9 mouse cellular contexts compared by ENCODE assay signal in genomic region chr4:70220277-70221180, GRCm38 (mm10).
DNase-seq lines count a peak whose midpoint lies in the region; ATAC-seq and TF ChIP-seq lines count a peak whose summit lies in the region.
"Had no signal": no experiment of that assay in that cellular context is flagged by ENCODE, and none has a peak within 500 bp of the region (broad histone marks: within the 10 kb centered on the region; RNA-seq: fewer than 3 reads in every experiment).

No protein-coding gene starts in this region.

- peaks cover 37% of the 10 kb centered on the region for H3K36me3 ChIP-seq in heart, embryonic 10.5 days
- peaks cover 29% of the 10 kb centered on the region for H3K36me3 ChIP-seq in kidney, embryonic 14.5 days (ENCODE audit: control insufficient read depth, insufficient read depth, low read length)
- peaks cover 4% of the 10 kb centered on the region; the same call in 1 of the 2 replicates for H3K36me3 ChIP-seq in liver, postnatal 0 days (replicated peaks; ENCODE audit: insufficient read depth, low read length)

- TF ChIP-seq CTCF in Patski (IDR thresholded peaks at IDR 0.05) = no peak
- no peak for TF ChIP-seq CTCF in liver, postnatal 0 days (IDR thresholded peaks at IDR 0.05; ENCODE audit: low read depth)

- intact Hi-C loops in gastrocnemius, postnatal 14 days (cut with DNase I; ENCODE audit: low total_unique reads) = no loop called here

- peak; percentile 98 for DNase-seq in heart, adult 11 months
- no peak for DNase-seq in heart, embryonic 10.5 days (ENCODE audit: low spot score)
- peak; percentile 25 for DNase-seq in Patski (ENCODE audit: low read depth, low spot score)
- DNase-seq in gastrocnemius, postnatal 14 days = peak; percentile 55
- peak; percentile 22 for DNase-seq in liver, postnatal 0 days
- no peak for DNase-seq in embryo, embryonic 11 days
- no peak for DNase-seq in cerebellum, adult 11 months

- ATAC-seq in Patski = peak; percentile 65
- peak; percentile 77 for ATAC-seq in kidney, embryonic 14.5 days (ENCODE audit: low FRiP score, low TSS enrichment)
- peak; percentile 88 for ATAC-seq in liver, postnatal 0 days

- in situ Hi-C loops in Patski (cut with MboI; ENCODE audit: low pct_unique_long_range_greater_than_20kb) = no loop called here

- H3K27me3 ChIP-seq in heart, embryonic 10.5 days (ENCODE audit: insufficient read depth, poor library complexity, severe bottlenecking) = no peaks in the 10 kb centered on the region
- no peaks in the 10 kb centered on the region for H3K27me3 ChIP-seq in Patski
- no peaks in the 10 kb centered on the region for H3K27me3 ChIP-seq in kidney, embryonic 14.5 days (ENCODE audit: control insufficient read depth, insufficient read depth, low read length)
- H3K27me3 ChIP-seq in liver, postnatal 0 days (ENCODE audit: insufficient read depth, low read length) = no peaks in the 10 kb centered on the region

- H3K9ac ChIP-seq in kidney, embryonic 14.5 days (ENCODE audit: low read depth, low read length) = no peak overlapping the region
- H3K9ac ChIP-seq in liver, postnatal 0 days (replicated peaks) = no peak overlapping the region

- H3K4me3 ChIP-seq in heart, embryonic 10.5 days = no peak overlapping the region
- no peak overlapping the region for H3K4me3 ChIP-seq in kidney, embryonic 14.5 days (ENCODE audit: low read length)
- H3K4me3 ChIP-seq in liver, postnatal 0 days (ENCODE audit: low read depth, low read length) = no peak overlapping the region
- H3K4me3 ChIP-seq: erythroblast, embryonic 14.5 days had no signal

- TF ChIP-seq EP300 in liver, postnatal 0 days (IDR thresholded peaks at IDR 0.05; ENCODE audit: low read depth) = no peak

- no peak overlapping the region for H3K27ac ChIP-seq in heart, embryonic 10.5 days
- peak overlapping the region; percentile 59; the same call in 1 of the 2 replicates for H3K27ac ChIP-seq in kidney, embryonic 14.5 days (ENCODE audit: low read depth, low read length)
- H3K27ac ChIP-seq in liver, postnatal 0 days (ENCODE audit: low read depth) = no peak overlapping the region

- H3K4me1 ChIP-seq in heart, embryonic 10.5 days = 0 out of 2 replicates have a peak, but pooled peaks cover 3% of the 10 kb centered on the region
- H3K4me1 ChIP-seq in kidney, embryonic 14.5 days (ENCODE audit: control insufficient read depth, insufficient read depth, low read length) = peaks cover 18% of the 10 kb centered on the region
- H3K4me1 ChIP-seq in liver, postnatal 0 days (ENCODE audit: insufficient read depth) = 0 out of 2 replicates have a peak, but pooled peaks cover 4% of the 10 kb centered on the region

- CTCF ChIA-PET in Patski (lab: Charles Lee) = interaction anchor here (0.9 to 1.8 kb wide), 2 partner anchors 45 to 86 kb away, joined by 3 to 4 read pairs; no protein-coding TSS in a partner anchor

- no peak overlapping the region for H3K4me2 ChIP-seq in kidney, embryonic 14.5 days (replicated peaks; ENCODE audit: low read depth, low read length)
- H3K4me2 ChIP-seq in liver, postnatal 0 days (ENCODE audit: low read depth, low read length) = no peak overlapping the region

- POLR2A ChIA-PET in Patski (lab: Charles Lee) = no interaction called here

- H3K9me3 ChIP-seq in heart, embryonic 10.5 days = no peaks in the 10 kb centered on the region
- H3K9me3 ChIP-seq in kidney, embryonic 14.5 days (ENCODE audit: control insufficient read depth, low read length) = no peaks in the 10 kb centered on the region
- H3K9me3 ChIP-seq in liver, postnatal 0 days (ENCODE audit: low read length) = no peaks in the 10 kb centered on the region

- WGBS in heart, embryonic 10.5 days = 70% methylated on average over 8 of the region's 10 CpGs
- 57% methylated on average over 10 of the region's 10 CpGs for WGBS in kidney, embryonic 14.5 days
- 67% methylated on average over 10 of the region's 10 CpGs for WGBS in liver, postnatal 0 days (ENCODE audit: insufficient replicate concordance)

Comparison
In these comparisons a context has a peak if more than half of its experiments do, and no peak if none do; other contexts are left out.
1. DNase-seq: peak in heart, adult 11 months (single experiment), Patski (single experiment), gastrocnemius, postnatal 14 days (single experiment) and liver, postnatal 0 days (single experiment); none in heart, embryonic 10.5 days (single experiment), embryo, embryonic 11 days (single experiment) and cerebellum, adult 11 months (single experiment).
2. Peak in every context shown above with its lines, with median percentiles within 50 percentile points of each other: ATAC-seq.